Mouse (Mus musculus) cerebellum, postnatal 10 days (tissue): ENCODE measurements at regions not wholly inside any gene's neighbourhood (a gene's known extent, or its start where the extent isn't known, plus 50 kb on each side); places are given as distances from the start of the nearest gene placed in this dataset.

Experiments used
- DNase-seq, 2 experiments: peaks; one replicate each; pipeline ENCODE4 v3.0.0; 2021; ENCODE audit warnings: mixed read lengths in 2 of 2

- no peak for DNase-seq
These were observed 69.3 kb upstream of the Rprm start for GRCm38 (mm10) chr2:54154501-54155183.

DNA sequence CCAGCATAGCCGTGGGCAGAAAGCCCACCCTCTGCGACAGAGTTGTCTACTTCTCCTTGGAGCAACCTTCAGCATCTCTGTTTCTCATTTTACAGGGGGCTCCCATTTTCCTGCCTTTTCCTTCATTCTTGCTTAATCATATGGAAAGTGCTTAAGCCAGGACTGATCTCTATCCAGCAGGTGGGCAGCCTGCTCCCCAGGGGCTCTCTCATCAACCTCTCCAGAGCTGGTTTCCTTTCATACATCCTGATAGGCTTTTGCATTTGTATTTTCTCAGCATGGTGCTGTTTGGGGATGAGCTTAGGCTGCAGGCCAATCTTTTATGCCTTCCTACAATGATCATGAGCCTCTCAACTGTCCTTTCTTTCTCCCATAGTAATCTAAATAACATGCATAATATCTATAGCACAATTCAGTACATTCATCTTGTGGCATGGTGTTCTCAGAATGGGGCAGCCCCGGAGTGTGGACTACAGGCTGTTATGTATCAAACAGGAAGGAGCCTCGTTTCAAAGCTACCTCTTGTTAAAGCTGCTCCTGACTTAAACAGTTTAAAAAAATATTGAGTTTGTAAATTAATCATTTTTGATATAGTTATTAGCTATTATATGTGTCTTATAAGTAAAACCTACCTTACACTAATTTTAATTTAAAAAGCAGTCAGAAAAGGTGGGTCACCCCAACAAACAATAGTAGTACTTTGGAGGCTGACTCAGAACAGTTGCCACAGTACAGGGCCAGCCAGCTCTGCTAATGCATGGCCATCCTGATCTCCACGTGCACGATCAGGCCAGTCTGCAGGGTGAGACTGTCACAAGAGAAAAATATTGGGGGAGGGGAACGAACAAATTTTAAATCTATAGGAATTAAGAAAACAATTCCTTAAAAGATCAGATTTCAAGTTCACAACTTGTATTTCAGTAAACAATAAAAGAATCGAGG, 73.6 kb upstream of the Rprm start:
- DNase-seq = no peak

DNA sequence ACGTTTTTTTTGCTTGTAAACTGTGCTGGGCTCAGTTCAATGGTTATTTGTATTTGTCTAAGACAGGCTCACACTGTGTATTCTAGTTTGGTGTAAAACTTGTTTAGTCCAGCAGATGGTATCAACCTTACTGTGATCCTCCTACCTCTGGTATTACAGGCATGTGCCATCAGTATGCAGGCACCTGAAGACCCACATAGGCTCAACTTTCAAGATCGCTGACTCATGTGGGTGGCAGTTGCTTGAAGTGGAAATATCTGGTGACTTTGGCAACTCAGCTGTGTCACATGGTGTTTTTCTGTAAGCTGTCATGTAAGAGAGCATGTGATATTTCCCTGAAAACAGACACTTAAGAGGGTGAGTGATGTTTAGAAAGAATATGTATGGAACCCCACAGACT, 92.2 kb upstream of the Rprm start:
- peak; percentile 7 to 32 for DNase-seq

DNA sequence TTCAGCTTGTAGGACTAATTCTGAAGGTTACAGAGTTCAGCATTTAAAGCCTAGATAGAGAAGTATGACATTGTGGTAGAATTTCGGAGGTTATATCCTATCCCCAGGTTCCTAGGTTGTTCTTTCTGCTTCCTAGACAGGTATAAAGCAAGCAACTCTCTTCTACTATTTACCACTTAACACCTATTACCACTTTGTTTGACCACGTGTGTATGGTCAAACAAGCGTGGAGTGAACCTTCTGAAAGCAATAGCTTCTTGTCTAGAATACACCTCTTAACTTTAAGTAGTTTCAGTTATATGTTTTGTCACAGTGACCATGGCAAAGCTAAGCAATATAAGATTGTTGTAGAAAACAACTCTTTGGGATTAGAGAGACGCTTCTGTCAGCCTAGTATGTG, 105.5 kb upstream of the Rprm start:
- no peak for DNase-seq

GRCm38 (mm10) chr2:54198343-54198742, 113.0 kb upstream of the Rprm start:
- no peak for DNase-seq

- DNase-seq = no peak
These were observed 130.2 kb upstream of the Rprm start for GRCm38 (mm10) chr2:54215597-54215996.

- no peak for DNase-seq
These were observed 143.3 kb upstream of the Rprm start for GRCm38 (mm10) chr2:54228613-54229012.

DNA sequence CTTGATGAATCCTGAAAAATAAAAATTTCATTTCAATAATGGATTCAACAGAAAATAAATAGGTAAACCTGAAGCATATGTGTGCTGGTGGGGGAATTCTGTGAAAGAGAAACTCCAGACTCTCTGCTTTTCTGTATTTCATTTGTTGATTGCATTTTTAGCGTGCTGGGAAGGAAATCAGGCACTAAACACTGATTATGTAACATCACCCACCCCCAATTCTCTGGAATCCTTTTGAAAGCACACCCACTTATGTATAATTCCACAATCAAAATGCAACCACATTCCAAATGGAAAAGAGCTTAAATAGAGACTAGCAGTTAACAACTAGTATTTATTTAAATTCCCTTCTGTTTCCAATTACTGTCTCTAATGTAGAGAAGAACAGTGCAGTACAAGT, 143.7 kb upstream of the Rprm start:
- no peak for DNase-seq

DNA sequence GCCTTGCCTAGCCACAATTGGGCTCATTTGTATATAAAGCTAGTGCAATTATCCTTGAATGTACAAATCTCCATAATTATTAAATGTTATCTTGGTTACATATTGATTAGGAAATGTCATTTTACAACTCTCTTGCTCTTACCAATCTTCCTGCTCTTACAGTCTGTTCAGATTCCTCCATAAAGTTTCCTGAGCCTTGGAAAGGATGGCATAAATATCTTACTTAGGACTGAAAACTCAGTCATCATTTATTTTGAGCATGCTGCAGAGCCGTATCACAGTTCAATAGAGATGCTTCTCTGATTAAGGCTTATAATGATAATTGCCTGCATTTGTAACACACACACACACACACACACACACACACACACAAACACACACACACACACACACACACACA, 151.4 kb upstream of the Rprm start:
- DNase-seq = no peak

DNA sequence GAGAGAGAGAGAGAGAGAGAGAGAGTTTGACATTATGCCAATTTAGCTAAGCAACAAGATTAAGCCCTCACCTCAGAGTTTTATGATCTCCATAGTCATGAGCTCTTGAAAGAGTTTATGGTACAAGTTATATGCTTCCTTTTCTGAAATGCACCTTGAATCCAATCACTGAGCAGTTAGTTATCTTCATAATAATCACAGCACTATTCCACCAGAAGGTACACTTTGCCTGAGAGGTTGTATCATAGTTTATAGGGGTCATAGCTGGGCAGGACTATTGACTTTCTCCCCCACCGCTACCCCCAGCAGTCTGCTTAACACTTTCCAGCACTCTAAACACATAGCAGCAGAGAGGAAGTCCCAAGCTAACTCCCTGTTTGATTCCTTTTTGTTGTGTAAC, 151.8 kb upstream of the Rprm start:
- DNase-seq = no peak

GRCm38 (mm10) chr2:54264773-54265452, 171.2 kb upstream of the Galnt13 start:
- peak in 1 of 2 experiments; percentile 4 for DNase-seq

- no peak for DNase-seq
These were observed 170.7 kb upstream of the Galnt13 start for GRCm38 (mm10) chr2:54265453-54265823.

DNA sequence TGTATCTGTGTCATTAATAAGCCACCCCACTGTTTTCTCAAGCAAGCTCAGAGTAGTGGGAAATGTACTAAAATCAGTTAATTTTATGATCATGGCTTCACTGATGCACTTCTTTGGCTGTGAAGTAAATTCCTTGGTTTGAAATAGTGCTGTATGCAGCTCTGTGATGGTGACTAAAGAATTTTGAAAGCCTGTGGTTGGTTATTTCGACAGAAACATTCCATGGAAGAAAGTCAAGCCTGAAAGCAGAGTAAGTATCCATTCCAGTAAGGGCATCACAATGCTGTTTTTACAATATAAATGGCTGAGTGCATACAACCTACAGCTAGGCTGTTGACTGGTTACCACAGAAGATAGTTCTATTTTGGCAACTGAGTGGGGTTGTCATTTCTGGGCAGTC, 154.2 kb upstream of the Galnt13 start:
- DNase-seq = no peak

DNA sequence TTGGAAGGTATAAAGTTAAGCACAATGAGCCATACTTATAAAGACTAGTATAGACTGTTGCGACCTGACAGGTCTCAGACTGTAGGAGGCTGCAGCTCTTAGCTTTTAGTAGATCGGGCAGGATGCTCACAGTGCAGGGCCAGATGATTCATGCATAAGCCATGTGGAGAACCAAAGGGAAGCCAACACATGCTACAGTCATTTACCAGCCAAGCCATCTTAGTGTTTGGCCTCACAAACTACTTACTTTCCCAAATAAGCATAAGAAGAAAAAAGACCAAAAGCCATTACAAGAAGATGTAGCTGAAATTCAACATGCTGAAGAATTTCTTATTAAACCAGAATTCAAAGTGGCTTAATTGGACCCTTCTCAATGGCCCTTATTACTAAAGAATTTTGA, 152.2 kb upstream of the Galnt13 start:
- peak; percentile 9 to 12 for DNase-seq

DNA sequence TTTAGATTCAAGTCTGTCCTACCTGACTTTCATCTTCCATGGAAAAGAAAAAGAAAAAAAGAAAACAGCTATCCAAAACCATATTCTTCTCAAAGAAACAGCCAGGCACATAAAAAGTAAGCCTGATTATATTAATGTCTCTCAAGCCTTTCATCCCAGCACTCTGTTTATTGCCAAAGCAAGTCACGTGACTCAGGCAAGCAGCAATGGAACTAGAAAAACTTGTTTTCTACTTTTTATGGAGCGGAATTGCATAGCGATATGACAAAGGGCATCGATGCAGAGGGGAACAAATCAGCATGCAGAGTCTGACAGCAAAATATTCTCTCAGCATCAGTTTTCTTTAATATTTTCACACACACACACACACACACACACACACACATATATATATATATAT, 130.6 kb upstream of the Galnt13 start:
- no peak for DNase-seq

- peak in 1 of 2 experiments; percentile 1 for DNase-seq
These were observed 117.6 kb upstream of the Galnt13 start for GRCm38 (mm10) chr2:54318559-54318958.

DNA sequence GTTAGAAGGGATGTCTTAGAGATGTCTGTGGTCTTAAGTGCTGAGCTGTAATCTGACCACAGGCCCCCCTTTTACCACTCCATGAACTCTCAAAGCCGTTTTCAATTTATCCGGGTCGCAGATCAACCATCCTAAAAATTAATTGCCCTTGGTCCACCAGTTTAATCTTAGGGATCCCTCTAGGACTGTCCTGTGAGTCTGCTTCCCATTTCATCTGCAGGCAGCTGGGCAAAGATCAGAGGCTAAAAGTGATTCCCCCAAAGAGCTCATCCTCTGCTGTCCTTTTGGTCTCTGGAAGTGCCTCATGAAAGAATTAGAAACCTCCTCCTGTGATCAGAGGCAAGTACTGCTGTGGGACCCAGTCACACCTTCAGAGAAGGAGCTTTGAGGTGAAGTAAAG, 69.2 kb upstream of the Galnt13 start:
- no peak for DNase-seq

GRCm38 (mm10) chr2:54379279-54379678, 56.8 kb upstream of the Galnt13 start:
- DNase-seq = no peak
